Mouse (Mus musculus): ENCODE measurements at regions not wholly inside any gene's neighbourhood (a gene's known extent, or its start where the extent isn't known, plus 50 kb on each side); places are given as distances from the start of the nearest gene placed in this dataset.
"Not testable (repeated sequence)": the region's sequence is repeated elsewhere in the genome, so short reads cannot be mapped to it uniquely, and the experiment has no call there.

GRCm38 (mm10) chr7:111843715-111844114 lies 63.9 kb upstream of the Galnt18 start:
- no peak for DNase-seq (ENCODE audit: low spot score)

GRCm38 (mm10) chr7:111840826-111841225 lies 61.0 kb upstream of the Galnt18 start:
- DNase-seq (ENCODE audit: low spot score), result no peak

- no peak for DNase-seq (ENCODE audit: low spot score)
These were observed 58.4 kb upstream of the Galnt18 start for GRCm38 (mm10) chr7:111838162-111838561.

- not testable (repeated sequence) for DNase-seq (ENCODE audit: low spot score)
These were observed 54.6 kb upstream of the Galnt18 start for GRCm38 (mm10) chr7:111834356-111834755.

- DNase-seq (ENCODE audit: low spot score), result no peak
These were observed 50.2 kb upstream of the Galnt18 start for GRCm38 (mm10) chr7:111829931-111830330.

All from adipocyte (in vitro differentiated cells).